Mouse (Mus musculus) CD4-positive, CD25-positive, alpha-beta regulatory T cell (primary cell): ENCODE measurements around the gene Kremen1. TPM values are rescaled to one million over a fixed set of nuclear protein-coding genes. Genes with fewer than 3 reads are reported as not detected.

Experiments used
- polyA plus RNA-seq: library from polyadenylated mRNA; unstranded; fragments of 100-300 nt; shearing (Covaris generic); gene quantifications from one replicate; pipeline ENCODE4 v1.2.1, GENCODE M21; 2017

Gene Kremen1
- polyA plus RNA-seq: 11.2 TPM

DNA sequence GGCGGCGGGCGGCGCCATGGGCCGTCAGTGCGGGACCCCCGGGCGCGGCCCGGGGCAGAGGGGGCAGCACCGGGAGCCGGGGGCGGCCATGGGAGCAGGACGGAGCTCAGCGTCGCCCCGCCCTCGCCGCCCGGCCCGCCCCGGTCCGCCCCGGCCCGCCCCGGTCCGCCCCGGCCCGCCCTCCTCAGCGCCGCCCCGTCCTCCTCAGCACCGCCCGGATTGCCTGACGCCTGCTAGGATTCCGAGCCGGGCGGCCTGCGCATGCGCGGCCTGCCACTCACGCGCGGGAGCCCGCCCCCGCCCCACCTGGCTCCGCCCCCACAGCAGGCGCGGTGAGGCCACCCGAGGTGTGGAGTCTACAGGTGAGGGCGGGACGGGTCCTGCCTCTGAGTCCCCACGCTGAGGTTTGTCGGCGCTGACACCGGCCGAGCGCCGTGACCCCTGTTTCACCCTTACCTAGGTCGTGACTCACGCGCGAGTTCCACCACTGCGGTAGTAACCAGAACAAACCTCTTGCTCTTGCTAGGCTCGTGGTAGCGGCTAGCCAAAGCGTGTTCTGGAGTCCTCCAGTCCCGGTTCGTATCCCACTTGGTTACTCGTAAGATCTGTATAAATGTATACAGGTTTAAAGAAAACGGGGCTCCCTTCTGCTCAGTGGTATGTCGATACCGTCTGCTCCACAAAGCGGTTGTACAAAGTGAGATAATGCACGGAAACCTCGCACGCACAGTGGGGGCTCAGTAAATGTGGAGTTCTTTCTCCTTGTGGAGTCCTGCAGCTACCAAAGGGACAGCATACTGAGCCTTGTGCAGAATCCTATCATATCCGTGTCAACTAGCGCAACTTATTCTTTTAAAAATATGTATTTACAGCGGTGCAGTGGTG lies at the start of gene Kremen1:
Gene Kremen1 (minus strand): TSS at position 51 of the 885 bp plus-strand sequence.

DNA sequence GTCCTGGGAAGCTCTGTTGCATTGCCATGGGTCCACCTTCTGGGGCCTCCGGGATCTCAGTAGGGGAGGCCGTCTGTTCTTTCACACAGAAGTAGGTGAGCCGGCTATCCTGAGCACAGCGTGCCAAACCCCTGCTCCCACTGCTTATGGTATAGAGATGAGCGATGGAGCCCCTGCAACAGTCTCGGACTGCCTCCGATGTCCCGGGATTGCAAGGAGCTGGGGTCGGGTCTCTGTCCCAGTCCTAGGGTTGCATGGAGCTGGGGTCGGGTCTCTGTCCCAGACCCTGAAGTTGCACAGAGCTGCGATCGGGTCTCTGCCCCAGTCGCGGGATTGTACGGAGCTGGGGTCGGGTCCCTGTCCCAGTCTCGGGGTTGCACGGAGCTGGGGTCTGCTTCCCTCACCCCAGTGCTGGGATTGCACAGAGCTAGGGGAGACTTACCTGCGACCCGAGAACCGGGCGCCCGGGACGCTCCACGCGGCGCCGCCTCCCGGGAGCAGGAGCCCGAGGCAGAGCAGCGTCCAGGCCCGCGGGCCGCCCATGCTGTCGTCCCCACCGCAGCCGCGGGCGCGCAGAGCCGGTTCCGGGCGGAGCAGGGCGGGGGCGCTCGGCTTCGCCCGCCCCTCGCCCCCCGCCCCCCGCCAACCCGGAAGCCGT lies 109.5 kb downstream of the Kremen1 start, which contains the start of gene Emid1:
Gene Emid1 (minus strand): TSS at position 578 of the 658 bp plus-strand sequence.

Other genes starting within 250 kb of the Kremen1 start
- 0.16 TPM for gene Rasl10a, start 203.4 kb downstream of the Kremen1 start, polyA plus RNA-seq
- gene Gas2l1, start 196.2 kb downstream of the Kremen1 start, polyA plus RNA-seq: 4.7 TPM
- 6.4 TPM for gene Rhbdd3, start 162.6 kb downstream of the Kremen1 start, polyA plus RNA-seq
- gene Ewsr1, start 162.3 kb downstream of the Kremen1 start, polyA plus RNA-seq: 762 TPM
- gene Emid1, start 109.3 kb downstream of the Kremen1 start, polyA plus RNA-seq: 5.1 TPM
- 22.0 TPM for gene Znrf3, start 183.3 kb upstream of the Kremen1 start, polyA plus RNA-seq